ENCODE assay signal across 21 mouse cellular contexts in the genomic region with DNA sequence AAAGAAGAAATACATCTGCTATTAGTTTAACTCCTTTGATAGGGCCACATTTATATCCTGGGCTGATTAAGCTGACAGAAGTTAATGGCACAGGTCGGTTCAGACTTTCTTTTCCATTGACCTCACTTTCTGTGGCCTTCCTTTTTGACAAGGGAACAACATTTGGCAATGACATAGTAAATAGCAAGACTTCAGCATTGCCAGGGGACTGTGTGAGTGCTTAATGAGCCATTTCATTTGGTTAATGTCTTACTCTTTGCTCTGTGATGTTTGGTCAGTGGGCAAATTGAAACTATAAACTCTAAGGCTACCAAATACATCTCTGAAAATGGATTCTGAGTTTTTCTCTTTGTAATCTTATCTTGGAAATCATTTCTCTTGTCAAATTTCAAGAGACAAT.
"Had no signal": no experiment of that assay in that cellular context is flagged by ENCODE, and none has a peak within 500 bp of the region (broad histone marks: within the 10 kb centered on the region; RNA-seq: fewer than 3 reads in every experiment).

No protein-coding gene starts in this region.

- H3K36me3 ChIP-seq: hindbrain, embryonic 15.5 days; limb, embryonic 10.5 days; limb, embryonic 13.5 days; liver, embryonic 12.5 days; liver, embryonic 15.5 days; lung, embryonic 15.5 days; midbrain, embryonic 10.5 days; midbrain, embryonic 13.5 days; neural tube, embryonic 13.5 days had no signal

- H3K4me2 ChIP-seq: hindbrain, embryonic 15.5 days; limb, embryonic 13.5 days; liver, embryonic 12.5 days; liver, embryonic 15.5 days; lung, embryonic 15.5 days; midbrain, embryonic 13.5 days; neural tube, embryonic 13.5 days had no signal

- H3K4me3 ChIP-seq: hindbrain, embryonic 15.5 days; limb, embryonic 10.5 days; limb, embryonic 13.5 days; liver, embryonic 12.5 days; liver, embryonic 15.5 days; lung, embryonic 15.5 days; megakaryocyte, embryonic 14.5 days; midbrain, embryonic 10.5 days; midbrain, embryonic 13.5 days; myocyte; neural tube, embryonic 13.5 days had no signal

- H3K4me1 ChIP-seq: hindbrain, embryonic 15.5 days; limb, embryonic 10.5 days; limb, embryonic 13.5 days; liver, embryonic 12.5 days; liver, embryonic 15.5 days; lung, embryonic 15.5 days; megakaryocyte, embryonic 14.5 days; midbrain, embryonic 10.5 days; midbrain, embryonic 13.5 days; neural tube, embryonic 13.5 days had no signal

- ATAC-seq: intestine, postnatal 0 days; liver, embryonic 12.5 days; midbrain, embryonic 13.5 days; midbrain, embryonic 16.5 days had no signal

- H3K9me3 ChIP-seq: hindbrain, embryonic 15.5 days; limb, embryonic 10.5 days; limb, embryonic 13.5 days; liver, embryonic 12.5 days; liver, embryonic 15.5 days; lung, embryonic 15.5 days; megakaryocyte, embryonic 14.5 days; midbrain, embryonic 10.5 days; midbrain, embryonic 13.5 days had no signal

- DNase-seq: liver; lung, adult 18-20 months; lung, postnatal 10 days; lung, postnatal 36 days; right cerebral cortex, postnatal 14 days; spleen, adult 18-20 months; thymus, adult 18-20 months; thymus, postnatal 36 days had no signal

- H3K27ac ChIP-seq: hindbrain, embryonic 15.5 days; limb, embryonic 10.5 days; limb, embryonic 13.5 days; liver, embryonic 12.5 days; liver, embryonic 15.5 days; lung, embryonic 15.5 days; midbrain, embryonic 10.5 days; midbrain, embryonic 13.5 days; neural tube, embryonic 13.5 days had no signal

- H3K9ac ChIP-seq: hindbrain, embryonic 15.5 days; limb, embryonic 13.5 days; liver, embryonic 12.5 days; liver, embryonic 15.5 days; lung, embryonic 15.5 days; midbrain, embryonic 13.5 days; neural tube, embryonic 13.5 days had no signal

- H3K27me3 ChIP-seq: hindbrain, embryonic 15.5 days; limb, embryonic 13.5 days; liver, embryonic 12.5 days; liver, embryonic 15.5 days; lung, embryonic 15.5 days; megakaryocyte, embryonic 14.5 days; midbrain, embryonic 13.5 days; neural tube, embryonic 13.5 days had no signal
